Mouse (Mus musculus) CH12F3 (cell line): Measurements from ENCODE around the gene Scaf11.

Experiments used
- in situ Hi-C: fragments of 300-500 bp; cut with MboI; formaldehyde crosslinking; loops from 2 replicates; pipeline ENCODE4 v1.14.3; 2020; ENCODE audit warnings: low sequenced_read_pairs

The Scaf11 gene

GRCm38 (mm10) chr15:96405548-96405947 lies 55.1 kb downstream of the Scaf11 start:
- in situ Hi-C loops = no loop called here

- in situ Hi-C loops = no loop called here
These were observed 62.3 kb downstream of the Scaf11 start for GRCm38 (mm10) chr15:96398333-96398732.

- in situ Hi-C loops = no loop called here
These were observed 63.9 kb downstream of the Scaf11 start for GRCm38 (mm10) chr15:96396641-96397344.

GRCm38 (mm10) chr15:96395071-96395470 lies 65.6 kb downstream of the Scaf11 start:
- in situ Hi-C loops = no loop called here

GRCm38 (mm10) chr15:96392878-96393277 lies 67.8 kb downstream of the Scaf11 start:
- in situ Hi-C loops = no loop called here

GRCm38 (mm10) chr15:96388565-96388964 lies 72.1 kb downstream of the Scaf11 start:
- in situ Hi-C loops = no loop called here

- in situ Hi-C loops = no loop called here
These were observed 78.4 kb downstream of the Scaf11 start for GRCm38 (mm10) chr15:96382223-96382622.

- in situ Hi-C loops = no loop called here
These were observed 82.9 kb downstream of the Scaf11 start for GRCm38 (mm10) chr15:96377701-96378100.

- in situ Hi-C loops = no loop called here
These were observed 83.4 kb downstream of the Scaf11 start for GRCm38 (mm10) chr15:96377263-96377662.

- in situ Hi-C loops = no loop called here
These were observed 84.4 kb downstream of the Scaf11 start for GRCm38 (mm10) chr15:96376214-96376613.

GRCm38 (mm10) chr15:96373161-96373560 lies 87.5 kb downstream of the Scaf11 start:
- in situ Hi-C loops = no loop called here

- in situ Hi-C loops = no loop called here
These were observed 88.0 kb downstream of the Scaf11 start for GRCm38 (mm10) chr15:96372628-96373027.

GRCm38 (mm10) chr15:96371311-96371710 lies 89.3 kb downstream of the Scaf11 start:
- in situ Hi-C loops = no loop called here

- in situ Hi-C loops = no loop called here
These were observed 94.3 kb downstream of the Scaf11 start for GRCm38 (mm10) chr15:96366176-96366963.

- in situ Hi-C loops = no loop called here
These were observed 95.3 kb downstream of the Scaf11 start for GRCm38 (mm10) chr15:96365351-96365750.
